Mouse (Mus musculus): Measurements from ENCODE around the gene Rap1gap.

The Rap1gap gene

GRCm38 (mm10) chr4:137737760-137738159 lies 73.2 kb downstream of the Rap1gap start:
- intact Hi-C loops (cut with DNase I) = loop anchor here (1.0 kb wide), 1 partner anchor 21 kb away; no protein-coding TSS in a partner anchor

GRCm38 (mm10) chr4:137739151-137739923 lies 74.8 kb downstream of the Rap1gap start:
- intact Hi-C loops (cut with DNase I) = no loop called here

- intact Hi-C loops (cut with DNase I) = no loop called here
Observed at GRCm38 (mm10) chr4:137740350-137740749, 75.8 kb downstream of the Rap1gap start.

GRCm38 (mm10) chr4:137743791-137744190 lies 79.3 kb downstream of the Rap1gap start:
- intact Hi-C loops (cut with DNase I) = no loop called here

GRCm38 (mm10) chr4:137744433-137744918 lies 80.0 kb downstream of the Rap1gap start:
- intact Hi-C loops (cut with DNase I) = no loop called here

GRCm38 (mm10) chr4:137747091-137747490 lies 82.6 kb downstream of the Rap1gap start:
- intact Hi-C loops (cut with DNase I) = no loop called here

- intact Hi-C loops (cut with DNase I) = no loop called here
Observed at GRCm38 (mm10) chr4:137747590-137747989, 83.1 kb downstream of the Rap1gap start.

- intact Hi-C loops (cut with DNase I) = no loop called here
Observed at GRCm38 (mm10) chr4:137748726-137749125, 84.2 kb downstream of the Rap1gap start.

GRCm38 (mm10) chr4:137749680-137750079 lies 85.2 kb downstream of the Rap1gap start:
- intact Hi-C loops (cut with DNase I) = no loop called here

- intact Hi-C loops (cut with DNase I) = no loop called here
Observed at GRCm38 (mm10) chr4:137750121-137750520, 85.6 kb downstream of the Rap1gap start.

GRCm38 (mm10) chr4:137751310-137751709 lies 86.8 kb downstream of the Rap1gap start:
- intact Hi-C loops (cut with DNase I) = no loop called here

GRCm38 (mm10) chr4:137751717-137752116 lies 87.2 kb downstream of the Rap1gap start:
- intact Hi-C loops (cut with DNase I) = no loop called here

GRCm38 (mm10) chr4:137752471-137752870 lies 87.9 kb downstream of the Rap1gap start:
- intact Hi-C loops (cut with DNase I) = no loop called here

GRCm38 (mm10) chr4:137753199-137753598 lies 88.7 kb downstream of the Rap1gap start:
- intact Hi-C loops (cut with DNase I) = no loop called here

GRCm38 (mm10) chr4:137754446-137754845 lies 89.9 kb downstream of the Rap1gap start:
- intact Hi-C loops (cut with DNase I) = no loop called here

- intact Hi-C loops (cut with DNase I) = no loop called here
Observed at GRCm38 (mm10) chr4:137762886-137763285, 98.4 kb downstream of the Rap1gap start.

- intact Hi-C loops (cut with DNase I) = no loop called here
Observed at GRCm38 (mm10) chr4:137763920-137764495, 99.5 kb downstream of the Rap1gap start.

- intact Hi-C loops (cut with DNase I) = no loop called here
Observed at GRCm38 (mm10) chr4:137764621-137765020, 100.1 kb downstream of the Rap1gap start.

GRCm38 (mm10) chr4:137765554-137765971 lies 101.0 kb downstream of the Rap1gap start:
- intact Hi-C loops (cut with DNase I) = no loop called here

GRCm38 (mm10) chr4:137766365-137766764 lies 101.8 kb downstream of the Rap1gap start:
- intact Hi-C loops (cut with DNase I) = no loop called here

- intact Hi-C loops (cut with DNase I) = no loop called here
Observed at GRCm38 (mm10) chr4:137768381-137768780, 103.9 kb downstream of the Rap1gap start.

- intact Hi-C loops (cut with DNase I) = no loop called here
Observed at GRCm38 (mm10) chr4:137768831-137769230, 104.3 kb downstream of the Rap1gap start.

GRCm38 (mm10) chr4:137769635-137770034 lies 105.1 kb downstream of the Rap1gap start:
- intact Hi-C loops (cut with DNase I) = no loop called here

Measured in adrenal gland (tissue).